Mouse (Mus musculus): Measurements from ENCODE around the gene Mapk14.

DNA sequence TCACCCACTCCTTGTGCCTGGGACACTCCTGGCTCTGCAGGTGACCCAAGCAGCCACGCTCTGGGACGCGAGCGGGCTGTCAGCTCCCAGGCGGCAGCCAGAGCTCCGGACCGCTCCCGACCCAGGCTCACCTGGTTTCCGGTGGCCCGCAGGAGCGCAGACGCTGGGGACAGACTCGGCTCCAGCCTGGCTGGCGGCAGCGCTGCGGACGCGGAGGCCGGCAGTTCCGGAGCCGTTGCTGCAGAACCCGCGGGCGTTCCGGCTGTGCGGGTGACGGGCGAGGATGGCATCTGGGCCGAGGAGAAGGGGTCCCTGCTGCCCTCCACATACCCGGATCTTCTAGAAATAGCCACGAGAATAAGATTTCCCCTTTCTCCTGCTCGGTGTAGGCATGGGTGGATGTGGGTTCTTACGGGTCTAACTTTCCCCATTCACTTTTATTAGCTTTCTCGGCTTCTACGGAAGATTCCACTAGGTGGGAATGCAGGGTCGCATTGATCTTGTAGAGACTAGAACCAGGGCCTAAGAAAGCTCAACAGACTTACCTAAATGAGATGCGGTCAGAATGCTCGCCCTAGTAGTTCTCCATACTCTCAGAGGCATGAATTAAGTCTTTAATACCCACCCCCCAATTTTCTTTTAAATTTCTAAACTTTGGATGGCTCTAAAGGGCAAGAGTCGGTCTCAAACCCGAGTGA lies 1.4 kb upstream of the Mapk14 start, which contains the start of gene Slc26a8:
- TF ChIP-seq POLR2A (IDR thresholded peaks at IDR 0.05; ENCODE audit: insufficient read depth, low read depth, low read length): no peak
- TF ChIP-seq CTCF (IDR thresholded peaks at IDR 0.05; ENCODE audit: insufficient read depth, low read depth, low read length): no peak
